Mouse (Mus musculus): ENCODE data around the gene Gmip. TPM values are rescaled to one million over a fixed set of nuclear protein-coding genes. Genes with fewer than 3 reads are reported as not detected.

The Gmip gene
- polyA plus RNA-seq (2021; fragmentation: Nextera tagmentation) = 1.8 and 2.8 TPM in 2 replicates
- long read RNA-seq, experiment 1, partial matches to known transcripts = 3 of 14 reads
- long read RNA-seq, experiment 1, other reads (novel, unspliced or antisense) = 7 of 14 reads
- long read RNA-seq, experiment 2, partial matches to known transcripts = 2 of 4 reads
- long read RNA-seq, experiment 2, other reads (novel, unspliced or antisense) = 2 of 4 reads

GRCm38 (mm10) chr8:69808094-69808863 is at the start of gene Gmip:
Gene Gmip (plus strand): TSS chr8:69808679.

GRCm38 (mm10) chr8:69774503-69775148 is 33.9 kb upstream of the Gmip start, which contains the start of gene Gm20422:
Gene Gm20422 (minus strand): TSS chr8:69774886.

GRCm38 (mm10) chr8:69790773-69791367 is 17.6 kb upstream of the Gmip start, which contains the start of the genes Atp13a1 and Zfp866:
Gene Atp13a1 (plus strand): TSS chr8:69791163.
Gene Zfp866 (minus strand): TSS chr8:69791178.

GRCm38 (mm10) chr8:69822386-69823191 is 14.1 kb downstream of the Gmip start, which contains the start of gene Lpar2:
Gene Lpar2 (plus strand): TSS chr8:69822429.

DNA sequence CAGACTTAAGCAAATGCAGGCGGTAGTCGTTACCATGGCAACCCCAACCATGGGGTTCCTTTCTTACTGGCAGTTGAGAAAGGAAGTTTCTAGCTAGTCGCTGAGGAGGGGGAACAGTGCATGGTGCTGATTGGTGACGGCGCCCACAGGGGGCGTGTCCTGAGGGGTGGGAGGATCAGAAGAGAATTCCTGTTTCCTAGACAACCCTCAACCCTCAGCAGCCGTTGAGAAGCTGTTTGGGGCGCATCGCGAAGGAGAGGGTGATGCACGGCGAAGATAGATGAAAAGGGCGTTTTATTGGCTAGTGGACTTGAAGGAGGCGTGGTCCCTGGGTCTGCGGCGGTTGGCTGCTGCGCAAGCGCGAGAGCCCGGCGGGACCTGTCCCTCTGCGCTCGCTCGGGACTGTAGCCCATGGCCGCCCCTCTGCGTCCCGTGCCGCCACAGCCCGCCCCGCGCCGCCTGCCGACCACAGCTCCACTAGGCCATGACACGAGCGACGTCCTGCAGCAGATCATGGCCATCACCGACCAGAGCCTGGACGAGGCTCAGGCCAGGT is 23.9 kb downstream of the Gmip start, which contains the start of gene Pbx4:
Gene Pbx4 (plus strand): TSS at position 194 of the 556 bp plus-strand sequence.

Other genes with a start within 250 kb of the Gmip start
- gene Zfp868, start 183.1 kb upstream of the Gmip start, polyA plus RNA-seq (2021; fragmentation: Nextera tagmentation) = 13.4 and 14.0 TPM in 2 replicates
- 1.1 and 1.6 TPM in 2 replicates for gene Zfp964, start 154.2 kb upstream of the Gmip start, polyA plus RNA-seq (2021; fragmentation: Nextera tagmentation)
- 12.8 and 14.1 TPM in 2 replicates for gene Zfp869, start 98.0 kb upstream of the Gmip start, polyA plus RNA-seq (2021; fragmentation: Nextera tagmentation)
- 2.9 and 3.1 TPM in 2 replicates for gene Zfp963, start 58.7 kb upstream of the Gmip start, polyA plus RNA-seq (2021; fragmentation: Nextera tagmentation)
- 0.94 TPM in 1 of 2 replicates, not detected in the other for gene Gm20422, start 33.8 kb upstream of the Gmip start, polyA plus RNA-seq (2021; fragmentation: Nextera tagmentation)
- gene Atp13a1, start 17.5 kb upstream of the Gmip start, polyA plus RNA-seq (2021; fragmentation: Nextera tagmentation) = 10.8 and 15.4 TPM in 2 replicates
- gene Zfp866, start 17.5 kb upstream of the Gmip start, polyA plus RNA-seq (2021; fragmentation: Nextera tagmentation) = 3.0 and 4.1 TPM in 2 replicates
- 0.05 and 0.11 TPM in 2 replicates for gene Lpar2, start 13.8 kb downstream of the Gmip start, polyA plus RNA-seq (2021; fragmentation: Nextera tagmentation)
- 59.2 and 60.8 TPM in 2 replicates for gene Pbx4, start 23.8 kb downstream of the Gmip start, polyA plus RNA-seq (2021; fragmentation: Nextera tagmentation)
- 0.44 and 0.61 TPM in 2 replicates for gene Cilp2, start 79.0 kb downstream of the Gmip start, polyA plus RNA-seq (2021; fragmentation: Nextera tagmentation)
- 1.3 and 1.8 TPM in 2 replicates for gene Tssk6, start 93.5 kb downstream of the Gmip start, polyA plus RNA-seq (2021; fragmentation: Nextera tagmentation)
- gene Ndufa13, start 93.9 kb downstream of the Gmip start, polyA plus RNA-seq (2021; fragmentation: Nextera tagmentation) = 625 and 699 TPM in 2 replicates
- 48.3 and 74.4 TPM in 2 replicates for gene Yjefn3, start 94.0 kb downstream of the Gmip start, polyA plus RNA-seq (2021; fragmentation: Nextera tagmentation)
- gene Gatad2a, start 187.7 kb downstream of the Gmip start, polyA plus RNA-seq (2021; fragmentation: Nextera tagmentation) = 6.8 and 8.7 TPM in 2 replicates
- 24.8 and 37.2 TPM in 2 replicates for gene Mau2, start 234.1 kb downstream of the Gmip start, polyA plus RNA-seq (2021; fragmentation: Nextera tagmentation)
- 27.5 and 30.4 TPM in 2 replicates for gene Sugp1, start 234.1 kb downstream of the Gmip start, polyA plus RNA-seq (2021; fragmentation: Nextera tagmentation)

Data from left cerebral cortex, adult 6 months (tissue).